Mouse (Mus musculus) leukemia stem cell, adult 10-12 weeks (primary cell): Measurements from ENCODE around the gene Vmn1r27. TPM values are rescaled to one million over a fixed set of nuclear protein-coding genes. Genes with fewer than 3 reads are reported as not detected.

Source experiments
- polyA plus RNA-seq: library from polyadenylated mRNA; stranded (reverse); fragments of >175 nt; gene quantifications from 2 replicates; pipeline ENCODE4 v1.2.3, GENCODE M21; 2012; ENCODE audit warnings: low replicate concordance

The Vmn1r27 gene
- polyA plus RNA-seq: not detected in 2 replicates

GRCm38 (mm10) chr6:58218721-58219120 is at the start of gene Vmn1r27:
Gene Vmn1r27, minus strand, starts transcription at chr6:58218821.

GRCm38 (mm10) chr6:58261737-58262136 is 43.1 kb upstream of the Vmn1r27 start, which contains the start of gene Vmn1r28:
Gene Vmn1r28, plus strand, starts transcription at chr6:58262037.

Other genes starting within 250 kb of the Vmn1r27 start
- gene Vmn1r25, start 238.0 kb downstream of the Vmn1r27 start, polyA plus RNA-seq: not detected in 2 replicates
- gene Vmn1r26, start 203.7 kb downstream of the Vmn1r27 start, polyA plus RNA-seq: 0.05 TPM in 1 of 2 replicates, not detected in the other
- gene Vmn1r28, start 43.2 kb upstream of the Vmn1r27 start, polyA plus RNA-seq: not detected in 2 replicates
- gene Vmn1r29, start 82.7 kb upstream of the Vmn1r27 start, polyA plus RNA-seq: 0.08 TPM in 1 of 2 replicates, not detected in the other
- not detected in 2 replicates for gene Vmn1r30, start 224.6 kb upstream of the Vmn1r27 start, polyA plus RNA-seq